Mouse (Mus musculus): ENCODE data around the gene 4930469K13Rik. TPM values are rescaled to one million over a fixed set of nuclear protein-coding genes. Genes with fewer than 3 reads are reported as not detected.

The 4930469K13Rik gene
- total RNA-seq, 4 experiments from 2014 or later: not detected

- DNase-seq (ENCODE audit: low spot score in 2 of 2): no peak
These were observed 105.4 kb downstream of the 4930469K13Rik start, which contains the start of gene Kcnip1 for GRCm38 (mm10) chr11:33992938-33993337. Kcnip1 (minus strand) TSS chr11:33993152.

- DNase-seq (ENCODE audit: low spot score in 2 of 2): no peak
These were observed 108.4 kb downstream of the 4930469K13Rik start for GRCm38 (mm10) chr11:33990002-33990401.

GRCm38 (mm10) chr11:33986525-33986924 is 111.8 kb downstream of the 4930469K13Rik start:
- DNase-seq (ENCODE audit: low spot score in 2 of 2): no peak

- DNase-seq (ENCODE audit: low spot score in 2 of 2): no peak
These were observed 118.2 kb downstream of the 4930469K13Rik start for GRCm38 (mm10) chr11:33980146-33980545.

- no peak for DNase-seq (ENCODE audit: low spot score in 2 of 2)
These were observed 123.2 kb downstream of the 4930469K13Rik start for GRCm38 (mm10) chr11:33975121-33975520.

- DNase-seq (ENCODE audit: low spot score in 2 of 2): no peak
These were observed 123.9 kb downstream of the 4930469K13Rik start for GRCm38 (mm10) chr11:33974341-33975040.

- no peak for DNase-seq (ENCODE audit: low spot score in 2 of 2)
These were observed 126.2 kb downstream of the 4930469K13Rik start for GRCm38 (mm10) chr11:33972114-33972513.

GRCm38 (mm10) chr11:33969199-33969598 is 129.2 kb downstream of the 4930469K13Rik start:
- no peak for DNase-seq (ENCODE audit: low spot score in 2 of 2)

GRCm38 (mm10) chr11:33967708-33968107 is 130.6 kb downstream of the 4930469K13Rik start:
- DNase-seq (ENCODE audit: low spot score in 2 of 2): no peak

GRCm38 (mm10) chr11:33965380-33965779 is 133.0 kb downstream of the 4930469K13Rik start:
- DNase-seq (ENCODE audit: low spot score in 2 of 2): no peak

- no peak for DNase-seq (ENCODE audit: low spot score in 2 of 2)
These were observed 135.5 kb downstream of the 4930469K13Rik start, which contains the start of gene Kcnmb1 for GRCm38 (mm10) chr11:33962688-33963407. Kcnmb1 (plus strand) TSS chr11:33963013.

- no peak for DNase-seq (ENCODE audit: low spot score in 2 of 2)
These were observed 136.2 kb downstream of the 4930469K13Rik start for GRCm38 (mm10) chr11:33962178-33962577.

- DNase-seq (ENCODE audit: low spot score in 2 of 2): peak in 1 of 2 experiments; percentile 35
These were observed 139.6 kb downstream of the 4930469K13Rik start for GRCm38 (mm10) chr11:33958713-33959112.

GRCm38 (mm10) chr11:33957595-33957994 is 140.8 kb downstream of the 4930469K13Rik start:
- DNase-seq (ENCODE audit: low spot score in 2 of 2): peak in 1 of 2 experiments; percentile 10

GRCm38 (mm10) chr11:33956623-33957022 is 141.7 kb downstream of the 4930469K13Rik start:
- DNase-seq (ENCODE audit: low spot score in 2 of 2): no peak

- no peak for DNase-seq (ENCODE audit: low spot score in 2 of 2)
These were observed 142.4 kb downstream of the 4930469K13Rik start for GRCm38 (mm10) chr11:33955982-33956381.

GRCm38 (mm10) chr11:33951684-33952625 is 146.4 kb downstream of the 4930469K13Rik start:
- no peak for DNase-seq (ENCODE audit: low spot score in 2 of 2)

- DNase-seq (ENCODE audit: low spot score in 2 of 2): no peak
These were observed 147.2 kb downstream of the 4930469K13Rik start for GRCm38 (mm10) chr11:33951155-33951554.

- no peak for DNase-seq (ENCODE audit: low spot score in 2 of 2)
These were observed 151.9 kb downstream of the 4930469K13Rik start for GRCm38 (mm10) chr11:33946501-33946900.

- no peak for DNase-seq (ENCODE audit: low spot score in 2 of 2)
These were observed 153.5 kb downstream of the 4930469K13Rik start for GRCm38 (mm10) chr11:33944786-33945328.
